Mouse (Mus musculus): ENCODE measurements at regions not wholly inside any gene's neighbourhood (a gene's known extent, or its start where the extent isn't known, plus 50 kb on each side); places are given as distances from the start of the nearest gene placed in this dataset.

- in situ Hi-C loops (cut with MboI, MseI): no loop called here
These were observed 696.9 kb downstream of the Diaph3 start for GRCm38 (mm10) chr14:86443921-86444835.

GRCm38 (mm10) chr14:86441895-86442679, 698.9 kb downstream of the Diaph3 start:
- in situ Hi-C loops (cut with MboI, MseI): no loop called here

DNA sequence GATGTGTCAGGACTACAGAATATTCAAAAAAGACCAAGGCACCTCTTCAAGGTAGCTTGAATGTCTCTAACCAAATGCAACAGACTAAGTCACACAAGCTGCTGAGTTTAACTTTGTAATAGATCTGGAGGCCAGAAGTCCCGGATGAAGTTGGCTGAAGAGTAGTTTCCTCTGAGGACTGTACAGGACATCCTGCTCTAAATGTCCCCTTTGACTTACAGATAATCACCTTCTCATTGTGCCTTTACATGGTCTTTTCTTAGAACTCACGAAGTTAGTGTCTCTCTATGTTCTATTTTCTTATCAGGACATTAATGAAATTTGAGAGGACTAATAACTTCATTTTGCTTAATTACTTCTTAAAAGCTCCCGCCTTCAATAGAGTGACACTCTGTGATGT, 703.7 kb downstream of the Diaph3 start:
- in situ Hi-C loops (cut with MboI, MseI): no loop called here

DNA sequence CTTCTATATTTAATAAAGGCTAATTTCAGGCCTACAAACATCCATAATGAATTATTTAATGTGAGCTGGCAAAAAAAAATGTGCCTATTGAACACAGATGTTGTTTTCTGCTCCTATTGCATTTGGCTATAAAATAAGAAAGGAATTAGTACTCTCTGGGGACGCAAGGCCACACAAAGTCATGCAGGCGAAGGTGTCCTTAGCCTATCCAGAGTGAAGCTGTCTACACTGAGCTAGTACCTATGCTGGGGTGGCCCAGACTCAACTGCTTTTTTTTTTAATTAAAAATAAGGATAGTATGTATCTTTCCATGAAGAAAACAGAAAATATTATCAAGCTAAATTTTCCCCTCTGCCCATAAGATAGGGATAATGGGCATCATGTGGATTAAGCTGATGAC, 705.7 kb downstream of the Diaph3 start:
- in situ Hi-C loops (cut with MboI, MseI): no loop called here

- in situ Hi-C loops (cut with MboI, MseI): no loop called here
These were observed 709.7 kb downstream of the Diaph3 start for GRCm38 (mm10) chr14:86431215-86431816.

- in situ Hi-C loops (cut with MboI, MseI): no loop called here
These were observed 719.2 kb downstream of the Diaph3 start for GRCm38 (mm10) chr14:86421881-86422280.

GRCm38 (mm10) chr14:86419959-86420598, 721.0 kb downstream of the Diaph3 start:
- in situ Hi-C loops (cut with MboI, MseI): no loop called here

DNA sequence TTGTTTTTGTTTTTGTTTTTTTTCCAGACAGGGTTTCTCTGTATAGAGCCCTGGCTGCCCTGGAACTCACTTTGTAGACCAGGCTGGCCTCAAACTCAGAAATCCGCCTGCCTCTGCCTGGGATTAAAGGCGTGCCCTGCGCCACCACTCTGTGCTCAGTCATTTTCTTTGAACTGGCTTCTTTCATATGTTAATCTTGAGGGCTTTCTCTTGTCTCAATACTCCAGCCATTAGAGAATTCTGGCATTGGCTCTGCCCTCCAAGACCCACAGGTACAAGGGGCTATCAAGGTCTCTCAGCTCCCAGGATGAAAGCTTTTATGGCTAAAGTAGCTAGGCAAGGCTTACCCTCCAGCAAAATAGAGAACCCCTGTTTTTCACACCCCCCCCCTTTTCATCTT, 744.2 kb downstream of the Diaph3 start:
- in situ Hi-C loops (cut with MboI, MseI): no loop called here

- in situ Hi-C loops (cut with MboI, MseI): no loop called here
These were observed 745.1 kb downstream of the Diaph3 start for GRCm38 (mm10) chr14:86395951-86396361.

GRCm38 (mm10) chr14:86395531-86395930, 745.5 kb downstream of the Diaph3 start:
- in situ Hi-C loops (cut with MboI, MseI): no loop called here

- in situ Hi-C loops (cut with MboI, MseI): no loop called here
These were observed 746.0 kb downstream of the Diaph3 start for GRCm38 (mm10) chr14:86395068-86395467.

DNA sequence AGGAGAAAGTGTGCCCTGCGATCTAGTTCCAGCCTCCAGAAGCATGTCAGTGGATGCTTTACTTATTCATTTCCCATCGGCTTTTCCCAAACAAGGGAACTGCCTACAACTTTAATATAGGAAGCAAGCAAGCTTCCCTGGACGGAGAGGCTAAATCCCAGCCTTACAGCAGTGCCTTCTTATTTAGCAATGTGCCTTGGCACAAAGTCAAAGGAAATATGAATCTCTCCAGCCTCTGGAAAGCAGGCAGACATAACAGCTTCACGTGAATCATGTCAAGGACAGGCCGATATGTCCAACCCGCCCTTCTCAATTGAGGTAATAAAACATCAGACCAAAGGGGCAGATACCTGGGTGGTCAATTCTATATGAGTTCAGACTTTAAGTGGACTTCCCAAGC, 755.9 kb downstream of the Diaph3 start:
- in situ Hi-C loops (cut with MboI, MseI): no loop called here

DNA sequence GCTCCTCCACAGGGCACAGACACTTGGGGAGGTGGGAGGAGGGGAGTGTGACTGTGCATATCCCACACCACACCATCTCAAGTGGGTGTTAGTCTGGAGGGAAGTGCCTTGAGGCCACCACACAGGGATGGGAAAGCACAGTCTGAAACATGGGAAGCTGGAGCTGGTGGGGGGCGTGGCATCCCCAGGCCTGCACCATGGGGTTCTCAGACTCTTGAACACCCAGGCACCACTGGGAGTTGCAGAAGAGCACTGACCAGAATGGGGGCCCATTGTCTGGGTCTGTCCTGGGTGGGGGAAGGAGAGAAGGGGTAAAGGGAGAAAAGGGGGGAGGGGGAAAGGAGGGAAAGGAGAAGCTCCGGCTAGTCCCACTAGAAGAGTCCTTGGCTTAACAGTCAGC, 776.0 kb downstream of the Diaph3 start:
- in situ Hi-C loops (cut with MboI, MseI): no loop called here

DNA sequence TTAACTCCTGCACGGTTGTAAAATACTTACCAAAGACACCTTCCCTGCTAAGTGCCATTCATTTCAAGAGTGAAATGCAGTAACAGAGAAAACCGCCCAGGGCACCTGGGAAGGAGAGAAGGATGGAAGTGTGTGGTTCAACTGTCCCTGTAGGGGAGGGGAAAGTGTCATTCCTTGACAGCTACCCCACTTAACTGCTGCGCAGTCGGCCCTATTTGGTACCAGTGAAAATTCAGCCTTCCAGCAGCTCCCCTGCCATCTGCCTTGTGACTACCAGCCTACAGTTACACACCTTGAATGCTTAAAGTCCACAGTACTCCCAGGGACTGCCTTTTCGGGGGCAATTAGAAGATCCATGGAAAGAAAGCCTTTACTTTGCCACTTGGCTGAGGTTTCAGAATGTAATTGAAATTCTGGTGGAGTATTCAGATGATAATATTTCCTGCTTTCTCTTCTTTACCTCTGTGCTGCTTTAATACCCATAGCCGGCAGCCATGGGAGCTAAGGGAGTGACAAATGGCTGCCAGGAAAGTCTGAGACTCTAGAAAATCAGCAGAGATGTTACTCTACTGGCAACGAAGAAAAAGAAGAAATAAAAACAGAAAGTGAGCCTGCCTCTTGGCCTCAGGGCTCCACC, 780.5 kb downstream of the Diaph3 start:
- in situ Hi-C loops (cut with MboI, MseI): no loop called here

- in situ Hi-C loops (cut with MboI, MseI): no loop called here
These were observed 782.5 kb downstream of the Diaph3 start for GRCm38 (mm10) chr14:86358584-86358983.

GRCm38 (mm10) chr14:86350526-86350925, 790.5 kb downstream of the Diaph3 start:
- in situ Hi-C loops (cut with MboI, MseI): no loop called here

DNA sequence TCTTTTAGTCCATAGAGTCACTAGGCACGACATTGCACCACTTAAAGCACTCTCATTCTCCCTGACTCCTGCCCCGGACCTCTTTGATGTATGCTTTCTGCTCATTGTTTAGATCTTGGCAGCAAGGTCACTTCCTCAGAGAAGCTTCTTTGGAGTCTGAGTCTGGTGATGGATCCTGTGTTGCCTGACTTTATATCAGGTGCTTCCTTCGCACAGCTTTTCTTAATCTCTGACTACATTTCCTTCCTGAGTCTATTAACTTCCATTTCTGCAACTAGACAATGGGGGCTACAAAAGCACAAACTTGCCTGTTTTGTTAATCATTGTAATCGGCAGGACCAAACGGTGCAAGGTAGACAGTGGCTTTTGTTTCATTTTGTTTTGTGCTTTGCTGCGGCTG, 802.0 kb downstream of the Diaph3 start:
- in situ Hi-C loops (cut with MboI, MseI): no loop called here

DNA sequence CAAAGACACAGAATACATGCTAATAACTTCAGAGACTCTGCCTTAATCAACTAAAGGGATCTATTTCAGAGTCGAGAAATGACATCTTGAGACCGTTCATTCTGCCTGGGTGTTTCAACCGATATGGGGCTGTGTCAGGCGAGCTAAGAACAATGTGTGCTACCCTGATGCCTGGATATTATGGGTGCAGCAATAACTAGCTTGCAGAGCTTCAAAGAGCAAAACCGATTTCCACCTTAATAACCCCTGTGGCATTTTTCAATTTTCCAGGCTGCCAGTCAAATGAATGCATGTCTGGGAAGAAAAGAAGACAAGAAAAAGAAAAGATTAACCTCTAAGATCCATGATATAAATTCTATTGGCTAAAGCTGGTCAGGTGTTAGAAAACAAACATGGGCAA, 804.0 kb downstream of the Diaph3 start:
- in situ Hi-C loops (cut with MboI, MseI): no loop called here

DNA sequence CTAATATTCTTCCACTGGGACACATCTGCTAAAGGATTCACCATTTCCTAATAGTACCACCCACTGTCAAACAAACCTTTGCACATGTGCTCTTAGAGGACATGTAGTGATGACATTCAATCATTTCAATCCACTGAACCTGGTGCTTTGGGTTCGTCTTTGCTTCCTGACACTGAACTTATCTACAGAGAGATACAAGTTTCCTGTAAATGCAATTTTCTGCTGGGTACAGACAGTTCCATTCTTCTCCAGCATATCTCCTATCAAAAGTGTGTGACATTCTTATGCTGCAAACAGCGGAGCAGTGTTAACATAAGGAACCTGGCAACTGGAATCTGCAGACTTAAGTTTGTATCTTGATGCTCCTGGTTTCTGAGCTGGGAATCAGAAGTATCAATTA, 805.8 kb downstream of the Diaph3 start:
- in situ Hi-C loops (cut with MboI, MseI): no loop called here

- in situ Hi-C loops (cut with MboI, MseI): no loop called here
These were observed 811.9 kb downstream of the Diaph3 start for GRCm38 (mm10) chr14:86329176-86329575.

DNA sequence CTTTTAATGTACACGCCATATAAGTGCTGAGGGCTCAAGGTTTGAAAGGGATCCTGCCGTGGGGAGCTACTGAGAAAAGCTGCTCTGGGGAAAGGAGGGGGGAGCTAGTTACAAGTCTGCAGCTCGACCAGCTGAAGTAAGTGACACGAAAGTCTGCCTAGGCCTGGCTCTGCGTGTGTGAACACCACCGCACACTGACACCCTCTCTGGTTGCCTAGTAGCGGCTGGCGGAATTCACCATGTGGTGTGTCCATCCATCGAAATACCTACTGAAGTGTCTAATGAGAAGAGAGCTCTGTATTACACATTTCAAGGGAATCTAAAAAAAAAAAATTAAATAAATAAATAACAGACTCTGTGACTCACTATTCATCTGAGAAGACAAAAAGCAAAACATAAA, 813.4 kb downstream of the Diaph3 start:
- in situ Hi-C loops (cut with MboI, MseI): no loop called here
